Mouse (Mus musculus): ENCODE data around the gene Mpdu1. TPM values are rescaled to one million over a fixed set of nuclear protein-coding genes. Genes with fewer than 3 reads are reported as not detected.

Gene Mpdu1
- polyA plus RNA-seq, 1 experiment from 2014 or later, result 61.3 TPM

GRCm38 (mm10) chr11:69699595-69699994 is 37.2 kb upstream of the Mpdu1 start:
- Histone ChIP-seq H3K4me1 (ENCODE audit: insufficient read depth, low read depth, low read length) (peaks cover 7% of the 10 kb centered on the region; the same call in 1 of the 2 replicates), H3K4me3 (ENCODE audit: low read depth, low read length) (no peak overlapping the region), H3K27me3 (replicated peaks; ENCODE audit: insufficient read depth, low read length) (no peaks in the 10 kb centered on the region), H3K9ac (replicated peaks; ENCODE audit: low read depth) (no peak overlapping the region), H3K9me3 (ENCODE audit: low read length) (no peaks in the 10 kb centered on the region), H3K27ac (ENCODE audit: low read length) (no peak overlapping the region), H3K36me3 (ENCODE audit: insufficient read depth, low read length) (no peaks in the 10 kb centered on the region), H3K4me2 (replicated peaks; ENCODE audit: low read depth, low read length) (no peak overlapping the region)
- WGBS, result 21% methylated on average over 1 of the region's 1 CpGs
- DNase-seq (ENCODE audit: low spot score) (no peak), ATAC-seq (no peak)
- TF ChIP-seq EP300 (IDR thresholded peaks at IDR 0.05) (no peak), CTCF (IDR thresholded peaks at IDR 0.05) (no peak)

GRCm38 (mm10) chr11:69698574-69698973 is 36.1 kb upstream of the Mpdu1 start:
- Histone ChIP-seq H3K27ac (ENCODE audit: low read length) (no peak overlapping the region), H3K27me3 (replicated peaks; ENCODE audit: insufficient read depth, low read length) (no peaks in the 10 kb centered on the region), H3K9ac (replicated peaks; ENCODE audit: low read depth) (no peak overlapping the region), H3K4me1 (ENCODE audit: insufficient read depth, low read depth, low read length) (peaks cover 7% of the 10 kb centered on the region; the same call in 1 of the 2 replicates), H3K9me3 (ENCODE audit: low read length) (no peaks in the 10 kb centered on the region), H3K4me2 (replicated peaks; ENCODE audit: low read depth, low read length) (no peak overlapping the region), H3K36me3 (ENCODE audit: insufficient read depth, low read length) (no peaks in the 10 kb centered on the region), H3K4me3 (ENCODE audit: low read depth, low read length) (no peak overlapping the region)
- peak; percentile 39 for TF ChIP-seq CTCF (IDR thresholded peaks at IDR 0.05)
- no peak for TF ChIP-seq EP300 (IDR thresholded peaks at IDR 0.05)
- ATAC-seq, result no peak
- no peak for DNase-seq (ENCODE audit: low spot score)
- 68% methylated on average over 5 of the region's 5 CpGs for WGBS

GRCm38 (mm10) chr11:69697396-69697795 is 35.0 kb upstream of the Mpdu1 start:
- Histone ChIP-seq H3K27ac (ENCODE audit: low read length) (no peak overlapping the region), H3K4me1 (ENCODE audit: insufficient read depth, low read depth, low read length) (peaks cover 7% of the 10 kb centered on the region; the same call in 1 of the 2 replicates), H3K36me3 (ENCODE audit: insufficient read depth, low read length) (no peaks in the 10 kb centered on the region), H3K9ac (replicated peaks; ENCODE audit: low read depth) (no peak overlapping the region), H3K9me3 (ENCODE audit: low read length) (no peaks in the 10 kb centered on the region), H3K4me2 (replicated peaks; ENCODE audit: low read depth, low read length) (no peak overlapping the region), H3K4me3 (ENCODE audit: low read depth, low read length) (no peak overlapping the region), H3K27me3 (replicated peaks; ENCODE audit: insufficient read depth, low read length) (no peaks in the 10 kb centered on the region)
- ATAC-seq (no peak), DNase-seq (ENCODE audit: low spot score) (no peak)
- TF ChIP-seq CTCF (IDR thresholded peaks at IDR 0.05) (no peak), EP300 (IDR thresholded peaks at IDR 0.05) (no peak)
- 85% methylated on average over 3 of the region's 3 CpGs for WGBS

DNA sequence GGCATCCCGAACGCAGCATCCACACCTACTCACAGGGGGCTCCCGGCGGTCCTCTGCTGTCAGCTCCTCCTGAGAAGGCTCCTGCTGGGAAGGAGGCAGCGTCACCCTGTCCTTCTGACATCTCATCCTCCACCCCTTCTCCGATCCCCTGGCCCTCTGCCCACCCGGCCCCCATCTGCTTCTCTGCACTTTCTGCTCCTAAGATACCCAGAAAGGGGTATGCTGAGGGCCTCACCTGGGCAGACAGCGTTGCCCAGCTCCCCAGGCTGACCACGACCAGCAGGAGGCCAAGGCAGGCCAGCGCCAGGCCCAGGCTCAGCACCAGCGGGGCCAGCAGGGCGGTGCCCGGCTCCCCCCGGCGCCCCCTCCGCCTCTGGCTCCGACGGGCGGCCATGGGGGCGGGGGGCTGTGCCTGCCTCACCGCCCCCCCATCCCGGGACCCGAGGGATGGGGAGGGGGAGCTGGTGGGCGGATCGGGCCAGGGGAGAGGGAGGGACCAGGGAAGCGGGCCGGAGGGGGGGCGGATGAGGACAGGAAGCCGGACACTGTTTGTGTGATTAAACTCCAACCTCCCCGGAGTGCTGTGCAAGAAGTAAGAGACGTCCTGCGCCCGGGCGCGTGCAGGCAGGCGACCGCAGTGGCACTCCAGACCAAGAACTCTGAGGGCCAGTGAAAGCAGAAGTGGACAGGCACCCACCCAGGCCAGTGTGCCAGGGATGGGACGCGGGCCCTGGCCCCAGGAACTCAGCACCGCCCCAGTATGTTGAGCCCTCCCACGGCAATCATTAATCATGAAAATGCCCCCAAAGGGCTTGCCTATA is 33.1 kb upstream of the Mpdu1 start, which contains the start of the genes Tnfsf12 and Tnfsfm13:
TSS of gene Tnfsf12 (minus strand) at position 489 of the 821 bp plus-strand sequence.
TSS of gene Tnfsfm13 (minus strand) at position 738 of the 821 bp plus-strand sequence.
- H3K27me3 ChIP-seq (replicated peaks; ENCODE audit: insufficient read depth, low read length), result no peaks in the 10 kb centered on the region
- TF ChIP-seq CTCF (IDR thresholded peaks at IDR 0.05), result peak; percentile 53
- no peak for TF ChIP-seq EP300 (IDR thresholded peaks at IDR 0.05)
- 0 out of 2 replicates have a peak, but pooled peaks cover 6% of the 10 kb centered on the region for H3K36me3 ChIP-seq (ENCODE audit: insufficient read depth, low read length)
- H3K4me3 ChIP-seq (ENCODE audit: low read depth, low read length), result peak within 1 kb of the TSS; percentile 64
- DNase-seq (ENCODE audit: low spot score) (peak; percentile 85), ATAC-seq (peak; percentile 87)
- no peaks in the 10 kb centered on the region for H3K9me3 ChIP-seq (ENCODE audit: low read length)
- H3K4me2 ChIP-seq (replicated peaks; ENCODE audit: low read depth, low read length), result peak within 1 kb of the TSS; percentile 85
- H3K27ac ChIP-seq (ENCODE audit: low read length), result peak within 1 kb of the TSS; percentile 87
- peaks cover 7% of the 10 kb centered on the region; the same call in 1 of the 2 replicates for H3K4me1 ChIP-seq (ENCODE audit: insufficient read depth, low read depth, low read length)
- WGBS, result 3% methylated on average over 28 of the region's 41 CpGs
- peak within 1 kb of the TSS; percentile 87 for H3K9ac ChIP-seq (replicated peaks; ENCODE audit: low read depth)

- H3K27ac ChIP-seq (ENCODE audit: low read length), result peak overlapping the region; percentile 87
- WGBS, result 20% methylated on average over 6 of the region's 6 CpGs
- no peak; the same call in 1 of the 2 replicates for ATAC-seq
These were observed 32.6 kb upstream of the Mpdu1 start for GRCm38 (mm10) chr11:69695046-69695360.

DNA sequence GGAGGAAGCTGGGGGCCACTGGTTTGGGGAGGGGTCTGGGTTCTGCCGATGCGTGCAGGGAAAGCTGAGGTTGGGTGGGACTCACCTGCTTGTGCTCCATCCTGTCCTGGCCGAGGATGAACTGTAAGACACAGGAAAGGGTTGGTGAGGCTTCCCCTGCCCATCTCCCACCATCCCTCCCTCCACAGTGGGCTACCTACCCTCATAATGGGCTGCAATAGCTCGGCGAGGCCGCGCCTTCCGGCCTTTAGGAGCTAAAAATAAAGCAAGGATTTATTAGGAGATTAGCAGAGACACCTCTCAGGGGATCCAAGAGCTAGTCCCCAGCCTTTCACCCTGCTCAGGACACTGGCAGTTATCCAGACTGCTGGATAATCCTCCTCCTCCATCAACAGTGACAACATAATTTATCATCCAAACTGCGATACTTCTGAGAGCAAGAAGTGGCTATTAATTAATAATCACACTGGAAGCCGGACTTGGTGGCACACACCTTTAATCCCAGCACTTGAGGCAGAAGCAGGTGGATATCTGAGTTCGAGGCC is 31.1 kb upstream of the Mpdu1 start:
- H3K4me1 ChIP-seq (ENCODE audit: insufficient read depth, low read depth, low read length), result peaks cover 7% of the 10 kb centered on the region; the same call in 1 of the 2 replicates
- 56% methylated on average over 11 of the region's 11 CpGs for WGBS
- no peak overlapping the region for H3K4me3 ChIP-seq (ENCODE audit: low read depth, low read length)
- H3K9me3 ChIP-seq (ENCODE audit: low read length), result no peaks in the 10 kb centered on the region
- no peaks in the 10 kb centered on the region for H3K27me3 ChIP-seq (replicated peaks; ENCODE audit: insufficient read depth, low read length)
- no peak overlapping the region for H3K9ac ChIP-seq (replicated peaks; ENCODE audit: low read depth)
- H3K36me3 ChIP-seq (ENCODE audit: insufficient read depth, low read length), result 0 out of 2 replicates have a peak, but pooled peaks cover 6% of the 10 kb centered on the region
- no peak overlapping the region for H3K4me2 ChIP-seq (replicated peaks; ENCODE audit: low read depth, low read length)
- no peak overlapping the region for H3K27ac ChIP-seq (ENCODE audit: low read length)
- DNase-seq (ENCODE audit: low spot score) (no peak), ATAC-seq (no peak)
- TF ChIP-seq CTCF (IDR thresholded peaks at IDR 0.05) (no peak), EP300 (IDR thresholded peaks at IDR 0.05) (no peak)

More at GRCm38 (mm10) chr11:69695046-69695360, 32.6 kb upstream of the Mpdu1 start:
- H3K4me1 ChIP-seq (ENCODE audit: insufficient read depth, low read depth, low read length), result peaks cover 7% of the 10 kb centered on the region; the same call in 1 of the 2 replicates
- peak; percentile 44 for DNase-seq (ENCODE audit: low spot score)
- H3K4me3 ChIP-seq (ENCODE audit: low read depth, low read length), result peak overlapping the region; percentile 64
- TF ChIP-seq CTCF (IDR thresholded peaks at IDR 0.05), result no peak
- TF ChIP-seq EP300 (IDR thresholded peaks at IDR 0.05), result no peak
- H3K9me3 ChIP-seq (ENCODE audit: low read length), result no peaks in the 10 kb centered on the region
- no peaks in the 10 kb centered on the region for H3K27me3 ChIP-seq (replicated peaks; ENCODE audit: insufficient read depth, low read length)
- H3K36me3 ChIP-seq (ENCODE audit: insufficient read depth, low read length), result 0 out of 2 replicates have a peak, but pooled peaks cover 6% of the 10 kb centered on the region
- H3K9ac ChIP-seq (replicated peaks; ENCODE audit: low read depth), result peak overlapping the region; percentile 87
- peak overlapping the region; percentile 85 for H3K4me2 ChIP-seq (replicated peaks; ENCODE audit: low read depth, low read length)
